Mouse (Mus musculus): ENCODE data around the gene Fgfr2. TPM values are rescaled to one million over a fixed set of nuclear protein-coding genes. Genes with fewer than 3 reads are reported as not detected.
A peak's percentile ranks its signal among the peaks of the same experiment; 100 is the strongest.

The Fgfr2 gene
- polyA plus RNA-seq, 1 experiment from 2014 or later: 93.4 TPM

GRCm38 (mm10) chr7:131603186-131603585, 1520.0 kb downstream of the Fgfr2 start:
- no peaks in the 10 kb centered on the region for H3K9me3 ChIP-seq (replicated peaks; ENCODE audit: control insufficient read depth, low read length)
- no peaks in the 10 kb centered on the region for H3K4me1 ChIP-seq (ENCODE audit: control insufficient read depth, insufficient read depth, low read length)
- no peaks in the 10 kb centered on the region for H3K27me3 ChIP-seq (ENCODE audit: control insufficient read depth, insufficient read depth, low read length)
- H3K4me2 ChIP-seq (ENCODE audit: low read depth, low read length): no peak overlapping the region
- no peak for ATAC-seq (ENCODE audit: insufficient read depth, low FRiP score)
- no peak overlapping the region for H3K4me3 ChIP-seq (replicated peaks; ENCODE audit: low read length)
- WGBS: 10% methylated on average over 9 of the region's 11 CpGs
- H3K27ac ChIP-seq (ENCODE audit: low read length): no peak overlapping the region
- H3K36me3 ChIP-seq (ENCODE audit: control insufficient read depth, insufficient read depth, low read length): no peaks in the 10 kb centered on the region
- no peak overlapping the region for H3K9ac ChIP-seq (ENCODE audit: low read length)

- no peak for ATAC-seq (ENCODE audit: insufficient read depth, low FRiP score)
Observed at GRCm38 (mm10) chr7:131602106-131602505, 1521.0 kb downstream of the Fgfr2 start.

GRCm38 (mm10) chr7:131598483-131598824, 1524.7 kb downstream of the Fgfr2 start:
- Histone ChIP-seq H3K4me2 (ENCODE audit: low read depth, low read length) (no peak overlapping the region), H3K4me3 (replicated peaks; ENCODE audit: low read length) (no peak overlapping the region), H3K36me3 (ENCODE audit: control insufficient read depth, insufficient read depth, low read length) (no peaks in the 10 kb centered on the region), H3K9ac (ENCODE audit: low read length) (no peak overlapping the region), H3K4me1 (ENCODE audit: control insufficient read depth, insufficient read depth, low read length) (no peaks in the 10 kb centered on the region), H3K27me3 (ENCODE audit: control insufficient read depth, insufficient read depth, low read length) (no peaks in the 10 kb centered on the region), H3K27ac (ENCODE audit: low read length) (no peak overlapping the region), H3K9me3 (replicated peaks; ENCODE audit: control insufficient read depth, low read length) (no peaks in the 10 kb centered on the region)
- WGBS: 9% methylated on average over 5 of the region's 5 CpGs
- no peak for ATAC-seq (ENCODE audit: insufficient read depth, low FRiP score)

More at GRCm38 (mm10) chr7:131602106-131602505, 1521.0 kb downstream of the Fgfr2 start:
- H3K9me3 ChIP-seq (replicated peaks; ENCODE audit: control insufficient read depth, low read length): no peaks in the 10 kb centered on the region
- H3K4me3 ChIP-seq (replicated peaks; ENCODE audit: low read length): no peak overlapping the region
- no peak overlapping the region for H3K4me2 ChIP-seq (ENCODE audit: low read depth, low read length)
- H3K4me1 ChIP-seq (ENCODE audit: control insufficient read depth, insufficient read depth, low read length): no peaks in the 10 kb centered on the region
- H3K36me3 ChIP-seq (ENCODE audit: control insufficient read depth, insufficient read depth, low read length): no peaks in the 10 kb centered on the region
- 81% methylated on average over 7 of the region's 7 CpGs for WGBS
- no peaks in the 10 kb centered on the region for H3K27me3 ChIP-seq (ENCODE audit: control insufficient read depth, insufficient read depth, low read length)
- H3K9ac ChIP-seq (ENCODE audit: low read length): no peak overlapping the region
- H3K27ac ChIP-seq (ENCODE audit: low read length): no peak overlapping the region

- no peaks in the 10 kb centered on the region for H3K27me3 ChIP-seq (ENCODE audit: control insufficient read depth, insufficient read depth, low read length)
- no peaks in the 10 kb centered on the region for H3K9me3 ChIP-seq (replicated peaks; ENCODE audit: control insufficient read depth, low read length)
- no peak overlapping the region for H3K9ac ChIP-seq (ENCODE audit: low read length)
- 23% methylated on average over 12 of the region's 12 CpGs for WGBS
- no peaks in the 10 kb centered on the region for H3K4me1 ChIP-seq (ENCODE audit: control insufficient read depth, insufficient read depth, low read length)
- no peak overlapping the region for H3K4me3 ChIP-seq (replicated peaks; ENCODE audit: low read length)
- ATAC-seq (ENCODE audit: insufficient read depth, low FRiP score): no peak
- H3K4me2 ChIP-seq (ENCODE audit: low read depth, low read length): no peak overlapping the region
- H3K27ac ChIP-seq (ENCODE audit: low read length): no peak overlapping the region
- no peaks in the 10 kb centered on the region for H3K36me3 ChIP-seq (ENCODE audit: control insufficient read depth, insufficient read depth, low read length)
Observed at GRCm38 (mm10) chr7:131597779-131598482, 1525.2 kb downstream of the Fgfr2 start.

GRCm38 (mm10) chr7:131585551-131585950, 1537.6 kb downstream of the Fgfr2 start:
- Histone ChIP-seq H3K4me1 (ENCODE audit: control insufficient read depth, insufficient read depth, low read length) (no peaks in the 10 kb centered on the region), H3K27me3 (ENCODE audit: control insufficient read depth, insufficient read depth, low read length) (no peaks in the 10 kb centered on the region), H3K4me2 (ENCODE audit: low read depth, low read length) (no peak overlapping the region), H3K9me3 (replicated peaks; ENCODE audit: control insufficient read depth, low read length) (no peaks in the 10 kb centered on the region), H3K36me3 (ENCODE audit: control insufficient read depth, insufficient read depth, low read length) (no peaks in the 10 kb centered on the region), H3K4me3 (replicated peaks; ENCODE audit: low read length) (no peak overlapping the region), H3K27ac (ENCODE audit: low read length) (no peak overlapping the region), H3K9ac (ENCODE audit: low read length) (no peak overlapping the region)
- 84% methylated on average over 5 of the region's 5 CpGs for WGBS
- ATAC-seq (ENCODE audit: insufficient read depth, low FRiP score): no peak

- no peak overlapping the region for H3K9ac ChIP-seq (ENCODE audit: low read length)
- 41% methylated on average over 9 of the region's 9 CpGs for WGBS
Observed at GRCm38 (mm10) chr7:131582178-131582577, 1541.0 kb downstream of the Fgfr2 start.

GRCm38 (mm10) chr7:131575246-131575645, 1547.9 kb downstream of the Fgfr2 start:
- 74% methylated on average over 6 of the region's 6 CpGs for WGBS
- Histone ChIP-seq H3K4me3 (replicated peaks; ENCODE audit: low read length) (no peak overlapping the region), H3K36me3 (ENCODE audit: control insufficient read depth, insufficient read depth, low read length) (peaks cover 22% of the 10 kb centered on the region), H3K27ac (ENCODE audit: low read length) (no peak overlapping the region), H3K9ac (ENCODE audit: low read length) (no peak overlapping the region), H3K27me3 (ENCODE audit: control insufficient read depth, insufficient read depth, low read length) (no peaks in the 10 kb centered on the region), H3K9me3 (replicated peaks; ENCODE audit: control insufficient read depth, low read length) (no peaks in the 10 kb centered on the region), H3K4me1 (ENCODE audit: control insufficient read depth, insufficient read depth, low read length) (no peaks in the 10 kb centered on the region), H3K4me2 (ENCODE audit: low read depth, low read length) (no peak overlapping the region)
- ATAC-seq (ENCODE audit: insufficient read depth, low FRiP score): no peak

More at GRCm38 (mm10) chr7:131582178-131582577, 1541.0 kb downstream of the Fgfr2 start:
- Histone ChIP-seq H3K4me1 (ENCODE audit: control insufficient read depth, insufficient read depth, low read length) (no peaks in the 10 kb centered on the region), H3K9me3 (replicated peaks; ENCODE audit: control insufficient read depth, low read length) (no peaks in the 10 kb centered on the region), H3K36me3 (ENCODE audit: control insufficient read depth, insufficient read depth, low read length) (no peaks in the 10 kb centered on the region), H3K27me3 (ENCODE audit: control insufficient read depth, insufficient read depth, low read length) (no peaks in the 10 kb centered on the region), H3K4me3 (replicated peaks; ENCODE audit: low read length) (no peak overlapping the region), H3K4me2 (ENCODE audit: low read depth, low read length) (no peak overlapping the region), H3K27ac (ENCODE audit: low read length) (no peak overlapping the region)
- ATAC-seq (ENCODE audit: insufficient read depth, low FRiP score): no peak

GRCm38 (mm10) chr7:131560697-131561042, 1562.5 kb downstream of the Fgfr2 start:
- H3K4me3 ChIP-seq (replicated peaks; ENCODE audit: low read length): peak overlapping the region; percentile 94
- 0% methylated on average over 14 of the region's 14 CpGs for WGBS

GRCm38 (mm10) chr7:131559986-131560696, 1563.0 kb downstream of the Fgfr2 start, which contains the start of gene Bub3:
Gene Bub3, plus strand, starts transcription at chr7:131560222.
- H3K4me1 ChIP-seq (ENCODE audit: control insufficient read depth, insufficient read depth, low read length): peaks cover 22% of the 10 kb centered on the region
- H3K9me3 ChIP-seq (replicated peaks; ENCODE audit: control insufficient read depth, low read length): no peaks in the 10 kb centered on the region
- peaks cover 13% of the 10 kb centered on the region for H3K36me3 ChIP-seq (ENCODE audit: control insufficient read depth, insufficient read depth, low read length)
- peaks cover 24% of the 10 kb centered on the region for H3K27me3 ChIP-seq (ENCODE audit: control insufficient read depth, insufficient read depth, low read length)
- peak within 1 kb of the TSS; percentile 91 for H3K9ac ChIP-seq (ENCODE audit: low read length)
- H3K27ac ChIP-seq (ENCODE audit: low read length): peak within 1 kb of the TSS; percentile 93
- ATAC-seq (ENCODE audit: insufficient read depth, low FRiP score): peak; percentile 95
- under 1% methylated on average over 47 of the region's 51 CpGs for WGBS
- peak within 1 kb of the TSS; percentile 94 for H3K4me3 ChIP-seq (replicated peaks; ENCODE audit: low read length)
- H3K4me2 ChIP-seq (ENCODE audit: low read depth, low read length): peak within 1 kb of the TSS; percentile 86

More at GRCm38 (mm10) chr7:131560697-131561042, 1562.5 kb downstream of the Fgfr2 start:
- peak overlapping the region; percentile 86 for H3K4me2 ChIP-seq (ENCODE audit: low read depth, low read length)
- peak overlapping the region; percentile 91 for H3K9ac ChIP-seq (ENCODE audit: low read length)
- H3K4me1 ChIP-seq (ENCODE audit: control insufficient read depth, insufficient read depth, low read length): peaks cover 19% of the 10 kb centered on the region
- no peaks in the 10 kb centered on the region for H3K9me3 ChIP-seq (replicated peaks; ENCODE audit: control insufficient read depth, low read length)
- peak; percentile 30; the same call in 1 of the 2 replicates for ATAC-seq (ENCODE audit: insufficient read depth, low FRiP score)
- peak overlapping the region; percentile 93 for H3K27ac ChIP-seq (ENCODE audit: low read length)
- H3K36me3 ChIP-seq (ENCODE audit: control insufficient read depth, insufficient read depth, low read length): peaks cover 14% of the 10 kb centered on the region
- peaks cover 18% of the 10 kb centered on the region for H3K27me3 ChIP-seq (ENCODE audit: control insufficient read depth, insufficient read depth, low read length)

Measured in stomach, embryonic 16.5 days (tissue).